Mouse (Mus musculus): ENCODE measurements around the gene Ngp. TPM values are rescaled to one million over a fixed set of nuclear protein-coding genes. Genes with fewer than 3 reads are reported as not detected.

Ngp gene
- polyA plus RNA-seq, 1 experiment, result 8.2 TPM

- H3K27me3 ChIP-seq (replicated peaks), result no peaks in the 10 kb centered on the region
- TF ChIP-seq FLI1 (IDR thresholded peaks at IDR 0.05; ENCODE audit: low read length) (no peak), GATA1 (IDR thresholded peaks at IDR 0.05; ENCODE audit: borderline replicate concordance, low read length) (no peak)
- H3K9me3 ChIP-seq, result no peaks in the 10 kb centered on the region
- peaks cover 91% of the 10 kb centered on the region for H3K4me1 ChIP-seq
- peak overlapping the region; percentile 44 for H3K4me3 ChIP-seq (replicated peaks)
- H3K36me3 ChIP-seq (replicated peaks; ENCODE audit: low read length), result peaks cover 54% of the 10 kb centered on the region
Measured at GRCm38 (mm10) chr9:110459145-110459727, 39.7 kb downstream of the Ngp start.

- Histone ChIP-seq H3K36me3 (replicated peaks; ENCODE audit: low read length) (peaks cover 48% of the 10 kb centered on the region), H3K4me3 (replicated peaks) (peak overlapping the region; percentile 15), H3K4me1 (peaks cover 90% of the 10 kb centered on the region), H3K9me3 (no peaks in the 10 kb centered on the region), H3K27me3 (replicated peaks) (no peaks in the 10 kb centered on the region)
- TF ChIP-seq GATA1 (IDR thresholded peaks at IDR 0.05; ENCODE audit: borderline replicate concordance, low read length) (no peak), FLI1 (IDR thresholded peaks at IDR 0.05; ENCODE audit: low read length) (no peak)
Measured at GRCm38 (mm10) chr9:110460884-110461815, 41.6 kb downstream of the Ngp start.

GRCm38 (mm10) chr9:110462321-110462720, 42.8 kb downstream of the Ngp start:
- peaks cover 52% of the 10 kb centered on the region for H3K36me3 ChIP-seq (replicated peaks; ENCODE audit: low read length)
- H3K4me3 ChIP-seq (replicated peaks), result no peak overlapping the region
- H3K9me3 ChIP-seq, result no peaks in the 10 kb centered on the region
- H3K4me1 ChIP-seq, result peaks cover 83% of the 10 kb centered on the region
- no peaks in the 10 kb centered on the region for H3K27me3 ChIP-seq (replicated peaks)
- TF ChIP-seq GATA1 (IDR thresholded peaks at IDR 0.05; ENCODE audit: borderline replicate concordance, low read length) (no peak), FLI1 (IDR thresholded peaks at IDR 0.05; ENCODE audit: low read length) (no peak)

GRCm38 (mm10) chr9:110463983-110464591, 44.5 kb downstream of the Ngp start:
- peaks cover 58% of the 10 kb centered on the region for H3K36me3 ChIP-seq (replicated peaks; ENCODE audit: low read length)
- peaks cover 71% of the 10 kb centered on the region for H3K4me1 ChIP-seq
- no peaks in the 10 kb centered on the region for H3K27me3 ChIP-seq (replicated peaks)
- no peaks in the 10 kb centered on the region for H3K9me3 ChIP-seq
- TF ChIP-seq GATA1 (IDR thresholded peaks at IDR 0.05; ENCODE audit: borderline replicate concordance, low read length) (no peak), FLI1 (IDR thresholded peaks at IDR 0.05; ENCODE audit: low read length) (no peak)
- H3K4me3 ChIP-seq (replicated peaks), result peak overlapping the region; percentile 53

- peaks cover 68% of the 10 kb centered on the region for H3K36me3 ChIP-seq (replicated peaks; ENCODE audit: low read length)
- H3K9me3 ChIP-seq, result no peaks in the 10 kb centered on the region
- peaks cover 64% of the 10 kb centered on the region for H3K4me1 ChIP-seq
- TF ChIP-seq FLI1 (IDR thresholded peaks at IDR 0.05; ENCODE audit: low read length) (no peak), GATA1 (IDR thresholded peaks at IDR 0.05; ENCODE audit: borderline replicate concordance, low read length) (no peak)
- H3K27me3 ChIP-seq (replicated peaks), result no peaks in the 10 kb centered on the region
- H3K4me3 ChIP-seq (replicated peaks), result no peak overlapping the region
Measured at GRCm38 (mm10) chr9:110465336-110465735, 45.8 kb downstream of the Ngp start.

- H3K4me3 ChIP-seq (replicated peaks), result no peak overlapping the region
- peaks cover 56% of the 10 kb centered on the region for H3K4me1 ChIP-seq
- H3K27me3 ChIP-seq (replicated peaks), result no peaks in the 10 kb centered on the region
- no peak for TF ChIP-seq FLI1 (IDR thresholded peaks at IDR 0.05; ENCODE audit: low read length)
- no peak for TF ChIP-seq GATA1 (IDR thresholded peaks at IDR 0.05; ENCODE audit: borderline replicate concordance, low read length)
- peaks cover 63% of the 10 kb centered on the region for H3K36me3 ChIP-seq (replicated peaks; ENCODE audit: low read length)
- no peaks in the 10 kb centered on the region for H3K9me3 ChIP-seq
Measured at GRCm38 (mm10) chr9:110466179-110466578, 46.6 kb downstream of the Ngp start.

Other genes starting within 250 kb of the Ngp start
- 0.19 and 0.34 TPM in 2 replicates for gene Cspg5, start 176.0 kb upstream of the Ngp start, polyA plus RNA-seq (2012; ENCODE audit: insufficient read depth, low replicate concordance)
- gene Elp6, start 114.6 kb upstream of the Ngp start, polyA plus RNA-seq (2012; ENCODE audit: insufficient read depth, low replicate concordance), result 4.5 and 9.2 TPM in 2 replicates
- gene Scap, start 86.5 kb upstream of the Ngp start, polyA plus RNA-seq (2012; ENCODE audit: insufficient read depth, low replicate concordance), result 71.5 and 343 TPM in 2 replicates
- gene Ptpn23, start 11.5 kb upstream of the Ngp start, polyA plus RNA-seq (2012; ENCODE audit: insufficient read depth, low replicate concordance), result 62.2 and 88.1 TPM in 2 replicates
- 10.0 and 10.6 TPM in 2 replicates for gene Klhl18, start 56.9 kb downstream of the Ngp start, polyA plus RNA-seq (2012; ENCODE audit: insufficient read depth, low replicate concordance)
- gene Kif9, start 57.2 kb downstream of the Ngp start, polyA plus RNA-seq (2012; ENCODE audit: insufficient read depth, low replicate concordance), result 0.18 TPM in 1 of 2 replicates, not detected in the other
- 0.95 and 4.6 TPM in 2 replicates for gene Setd2, start 112.8 kb downstream of the Ngp start, polyA plus RNA-seq (2012; ENCODE audit: insufficient read depth, low replicate concordance)
- gene Nradd, start 204.7 kb downstream of the Ngp start, polyA plus RNA-seq (2012; ENCODE audit: insufficient read depth, low replicate concordance), result 6.7 and 12.4 TPM in 2 replicates
- gene Nbeal2, start 234.4 kb downstream of the Ngp start, polyA plus RNA-seq (2012; ENCODE audit: insufficient read depth, low replicate concordance), result 102 and 106 TPM in 2 replicates
- 77.7 and 537 TPM in 2 replicates for gene Ccdc12, start 236.8 kb downstream of the Ngp start, polyA plus RNA-seq (2012; ENCODE audit: insufficient read depth, low replicate concordance)